Mouse (Mus musculus) G1E (cell line): ENCODE data around the gene Cnot10. TPM values are rescaled to one million over a fixed set of nuclear protein-coding genes. Genes with fewer than 3 reads are reported as not detected.

ENCODE experiments used
- ATAC-seq: 2 replicates; pipeline ENCODE4 v1.8.0; 2016; ENCODE audit warnings: mild to moderate bottlenecking; ENCODE audit not compliant: insufficient number of reproducible peaks, poor library complexity, low FRiP score, severe bottlenecking; ENCODE audit errors: extremely low read depth
- DNase-seq: peaks from one replicate; pipeline ENCODE4 v3.0.0; 2012; ENCODE audit warnings: low spot score
- H3K27me3 ChIP-seq: 2 replicates; pipeline ENCODE4 v1.6.1; 2012; ENCODE audit warnings: mild to moderate bottlenecking, low read length, inconsistent platforms; ENCODE audit not compliant: insufficient read depth
- H3K36me3 ChIP-seq: replicated peaks from 2 replicates; pipeline ENCODE3; 2012; ENCODE audit warnings: mild to moderate bottlenecking, inconsistent platforms
- H3K4me1 ChIP-seq: 2 replicates; pipeline ENCODE4 v1.6.1; 2012; ENCODE audit warnings: low read depth, low read length, inconsistent platforms, mixed read lengths; ENCODE audit not compliant: insufficient read depth
- H3K4me3 ChIP-seq: 2 replicates; pipeline ENCODE4 v1.5.1; 2012; ENCODE audit warnings: low read depth, mild to moderate bottlenecking, inconsistent platforms, low read length, moderate library complexity, mixed read lengths
- H3K9me3 ChIP-seq: replicated peaks from 2 replicates; pipeline ENCODE4 v1.6.1; 2012; ENCODE audit warnings: inconsistent platforms
- CTCF ChIP-seq: IDR thresholded peaks from 2 replicates; pipeline ENCODE4 v1.5.1; 2012; ENCODE audit warnings: low read depth, low read length, inconsistent platforms, mixed read lengths
- GATA1 ChIP-seq: IDR thresholded peaks from 2 replicates; pipeline ENCODE4 v1.6.1; 2012; ENCODE audit warnings: borderline replicate concordance, low read length, inconsistent platforms, mixed read lengths
- GATA2 ChIP-seq: IDR thresholded peaks from 2 replicates; pipeline ENCODE4 v1.6.1; 2012; ENCODE audit warnings: low read depth, low read length, inconsistent platforms, borderline replicate concordance
- POLR2AphosphoS5 ChIP-seq: IDR thresholded peaks from 2 replicates; pipeline ENCODE4 v1.6.1; 2012; ENCODE audit warnings: low read depth, low read length, inconsistent platforms; ENCODE audit not compliant: insufficient replicate concordance
- TAL1 ChIP-seq: conservative IDR thresholded peaks from 2 replicates; pipeline ENCODE4 v1.6.1; 2012; ENCODE audit warnings: low read depth, low read length, inconsistent platforms, mixed read lengths
- polyA plus RNA-seq: library from polyadenylated mRNA; stranded (reverse); fragments of >175 nt; gene quantifications from 2 replicates; pipeline ENCODE4 v1.2.3, GENCODE M21; 2012
- total RNA-seq, 2 experiments: library from RNA; stranded (forward) in 1 of 2; stranded (reverse) in 1 of 2; fragments of 200-1000 nt in 1 of 2; fragments of >200 nt in 1 of 2; fragmentation: Nextera tagmentation in 1 of 2; gene quantifications; 2 replicates each; pipeline ENCODE4 v1.2.3; 2014 to 2017

Gene Cnot10
- total and polyA plus RNA-seq, 3 experiments, result 21.2 to 45.0 (median 40.4) TPM

- Histone ChIP-seq H3K4me3 (peak overlapping the region; percentile 30; the same call in 1 of the 2 replicates), H3K4me1 (no peaks in the 10 kb centered on the region), H3K9me3 (peaks cover 35% of the 10 kb centered on the region), H3K36me3 (no peaks in the 10 kb centered on the region), H3K27me3 (peaks cover 3% of the 10 kb centered on the region; the same call in 1 of the 2 replicates)
- no peak for TF ChIP-seq POLR2AphosphoS5
- no peak for TF ChIP-seq TAL1
- no peak for TF ChIP-seq GATA1
- TF ChIP-seq CTCF, result no peak
- TF ChIP-seq GATA2, result no peak
- ATAC-seq (no peak), DNase-seq (no peak)
Measured at GRCm38 (mm10) chr9:114562031-114562918, 77.7 kb downstream of the Cnot10 start.

GRCm38 (mm10) chr9:114561671-114561971, 78.4 kb downstream of the Cnot10 start:
- Histone ChIP-seq H3K9me3 (peaks cover 35% of the 10 kb centered on the region), H3K36me3 (no peaks in the 10 kb centered on the region), H3K27me3 (peaks cover 3% of the 10 kb centered on the region; the same call in 1 of the 2 replicates), H3K4me1 (no peaks in the 10 kb centered on the region), H3K4me3 (no peak overlapping the region)
- ATAC-seq, result no peak
- no peak for DNase-seq
- no peak for TF ChIP-seq POLR2AphosphoS5
- TF ChIP-seq TAL1, result no peak
- no peak for TF ChIP-seq GATA1
- no peak for TF ChIP-seq CTCF
- no peak for TF ChIP-seq GATA2

GRCm38 (mm10) chr9:114560771-114561670, 79.0 kb downstream of the Cnot10 start:
- Histone ChIP-seq H3K27me3 (peaks cover 3% of the 10 kb centered on the region; the same call in 1 of the 2 replicates), H3K9me3 (peaks cover 35% of the 10 kb centered on the region), H3K4me3 (no peak overlapping the region), H3K36me3 (no peaks in the 10 kb centered on the region), H3K4me1 (no peaks in the 10 kb centered on the region)
- TF ChIP-seq GATA1 (no peak), CTCF (no peak), POLR2AphosphoS5 (no peak), GATA2 (no peak), TAL1 (no peak)
- ATAC-seq (no peak), DNase-seq (no peak)

GRCm38 (mm10) chr9:114560141-114560540, 79.8 kb downstream of the Cnot10 start:
- Histone ChIP-seq H3K36me3 (no peaks in the 10 kb centered on the region), H3K4me3 (no peak overlapping the region), H3K9me3 (peaks cover 35% of the 10 kb centered on the region), H3K27me3 (peaks cover 3% of the 10 kb centered on the region; the same call in 1 of the 2 replicates), H3K4me1 (no peaks in the 10 kb centered on the region)
- ATAC-seq (no peak), DNase-seq (no peak)
- no peak for TF ChIP-seq CTCF
- TF ChIP-seq POLR2AphosphoS5, result no peak
- TF ChIP-seq GATA2, result no peak
- no peak for TF ChIP-seq GATA1
- no peak for TF ChIP-seq TAL1

GRCm38 (mm10) chr9:114557086-114557485, 82.9 kb downstream of the Cnot10 start:
- no peaks in the 10 kb centered on the region for H3K36me3 ChIP-seq
- peaks cover 10% of the 10 kb centered on the region for H3K9me3 ChIP-seq
- ATAC-seq (no peak), DNase-seq (no peak)
- no peak overlapping the region for H3K4me3 ChIP-seq
- peaks cover 3% of the 10 kb centered on the region; the same call in 1 of the 2 replicates for H3K27me3 ChIP-seq
- no peak for TF ChIP-seq GATA1
- TF ChIP-seq GATA2, result no peak
- no peak for TF ChIP-seq POLR2AphosphoS5
- TF ChIP-seq TAL1, result no peak
- no peak for TF ChIP-seq CTCF
- no peaks in the 10 kb centered on the region for H3K4me1 ChIP-seq
